Mouse (Mus musculus) ovary, postnatal 10 days (tissue): ENCODE data around the gene Crabp1.

Source experiments
- DNase-seq: peaks from one replicate; pipeline ENCODE4 v3.0.0; 2022; ENCODE audit warnings: low spot score

The Crabp1 gene

GRCm38 (mm10) chr9:54764561-54765217, at the start of gene Crabp1:
TSS of gene Crabp1 (plus strand) at chr9:54764748.
- DNase-seq = no peak

- no peak for DNase-seq
Observed at GRCm38 (mm10) chr9:54715776-54716175, 48.8 kb upstream of the Crabp1 start.

GRCm38 (mm10) chr9:54717527-54717926, 47.0 kb upstream of the Crabp1 start:
- DNase-seq = no peak

GRCm38 (mm10) chr9:54722156-54722555, 42.4 kb upstream of the Crabp1 start:
- DNase-seq = no peak

- no peak for DNase-seq
Observed at GRCm38 (mm10) chr9:54722596-54722995, 42.0 kb upstream of the Crabp1 start.

GRCm38 (mm10) chr9:54726315-54726714, 38.2 kb upstream of the Crabp1 start:
- DNase-seq = no peak

- DNase-seq = no peak
Observed at GRCm38 (mm10) chr9:54732122-54732521, 32.4 kb upstream of the Crabp1 start.

GRCm38 (mm10) chr9:54733921-54734638, 30.5 kb upstream of the Crabp1 start, which contains the start of gene Wdr61:
TSS of gene Wdr61 (minus strand) at chr9:54734519.
- DNase-seq = peak; percentile 96

GRCm38 (mm10) chr9:54734639-54735252, 29.8 kb upstream of the Crabp1 start:
- no peak for DNase-seq

GRCm38 (mm10) chr9:54736284-54736701, 28.3 kb upstream of the Crabp1 start:
- no peak for DNase-seq

- DNase-seq = peak; percentile 20
Observed at GRCm38 (mm10) chr9:54738376-54738775, 26.2 kb upstream of the Crabp1 start.

GRCm38 (mm10) chr9:54743891-54744290, 20.7 kb upstream of the Crabp1 start:
- no peak for DNase-seq

- no peak for DNase-seq
Observed at GRCm38 (mm10) chr9:54745740-54746370, 18.7 kb upstream of the Crabp1 start.

GRCm38 (mm10) chr9:54750215-54750981, 14.2 kb upstream of the Crabp1 start:
- DNase-seq = no peak

- DNase-seq = no peak
Observed at GRCm38 (mm10) chr9:54751684-54752083, 12.9 kb upstream of the Crabp1 start.

- DNase-seq = no peak
Observed at GRCm38 (mm10) chr9:54752201-54752943, 12.2 kb upstream of the Crabp1 start.

- DNase-seq = no peak
Observed at GRCm38 (mm10) chr9:54752944-54753295, 11.6 kb upstream of the Crabp1 start.

- no peak for DNase-seq
Observed at GRCm38 (mm10) chr9:54759592-54759991, 5.0 kb upstream of the Crabp1 start.

- no peak for DNase-seq
Observed at GRCm38 (mm10) chr9:54764091-54764490, 457 bp upstream of the Crabp1 start.

- DNase-seq = no peak
Observed at GRCm38 (mm10) chr9:54765336-54766085, 963 bp downstream of the Crabp1 start.
